Mouse (Mus musculus) adrenal gland, adult (tissue): ENCODE data around the gene Fbf1.
"Not testable (repeated sequence)": the region's sequence is repeated elsewhere in the genome, so short reads cannot be mapped to it uniquely, and the experiment has no call there.

Experiments used
- DNase-seq, 2 experiments: peaks; one replicate each; pipeline ENCODE4 v3.0.0; 2022 to 2023; ENCODE audit warnings: low spot score in 1 of 2; ENCODE audit not compliant: inconsistent age in 2 of 2

Gene Fbf1

DNA sequence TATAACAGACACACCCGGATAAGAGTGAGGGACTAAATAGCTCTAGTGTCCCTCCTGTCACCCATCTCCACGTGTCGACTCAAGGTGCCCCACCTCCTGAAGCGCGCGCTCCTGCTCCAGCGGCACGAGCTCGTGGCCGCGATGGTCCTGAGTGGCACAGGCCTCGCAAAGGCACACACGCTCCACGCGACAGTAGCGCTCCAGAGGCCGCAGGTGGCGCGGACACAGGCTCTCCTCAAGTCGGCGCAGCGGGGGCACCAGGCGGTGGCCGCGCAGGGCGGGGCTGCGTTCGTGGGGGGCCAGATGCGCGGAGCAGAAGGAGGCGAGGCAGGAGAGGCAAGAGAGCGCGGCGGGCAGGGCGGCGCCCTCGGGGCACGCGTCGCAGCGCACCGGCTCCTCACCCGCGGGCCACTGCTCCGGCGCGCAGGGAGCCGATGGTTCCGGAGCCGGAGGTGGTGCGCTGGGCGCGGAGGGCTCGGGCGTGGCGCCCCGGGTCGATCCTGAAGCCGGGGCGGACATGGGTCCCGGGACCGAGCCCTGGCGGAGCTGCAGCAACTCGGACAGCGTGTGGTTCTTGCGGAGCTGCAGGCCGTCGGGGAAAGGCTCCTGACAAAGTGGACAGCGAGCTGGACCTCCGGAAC lies 58.4 kb downstream of the Fbf1 start:
- peak; percentile 41 to 73 for DNase-seq

DNA sequence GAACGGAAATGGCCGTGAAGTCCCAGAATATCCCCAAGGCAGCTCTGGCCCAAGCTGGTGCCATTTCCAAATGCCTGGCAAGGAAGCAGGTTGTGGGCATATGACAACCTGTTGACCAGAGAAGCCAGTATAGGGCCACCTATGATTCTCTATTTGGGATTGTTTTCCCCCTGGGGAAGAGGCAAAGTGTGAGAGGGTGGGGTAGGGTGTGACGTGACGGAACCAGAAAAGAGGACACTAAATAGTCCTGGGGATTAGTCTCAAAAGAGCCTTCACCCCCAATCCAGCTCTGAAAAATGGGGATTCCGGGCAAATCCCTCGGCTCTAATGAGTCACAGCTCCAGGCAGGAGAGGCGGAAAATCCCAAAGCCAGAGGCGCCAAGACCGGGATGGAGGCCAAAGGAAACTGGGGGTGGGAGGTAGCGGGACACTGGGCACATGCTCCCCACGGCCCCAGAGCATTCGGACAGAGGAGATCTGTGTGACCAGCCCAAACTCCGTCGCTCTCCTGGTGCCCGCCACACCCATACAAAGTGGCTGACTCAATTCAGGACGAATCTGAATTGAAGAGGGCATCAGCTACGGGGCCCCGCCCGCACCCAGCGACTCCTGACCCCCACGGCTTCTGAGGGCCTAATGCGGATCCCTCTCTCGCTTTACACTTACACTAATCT lies 59.4 kb downstream of the Fbf1 start:
- DNase-seq, result peak; percentile 65 to 80

DNA sequence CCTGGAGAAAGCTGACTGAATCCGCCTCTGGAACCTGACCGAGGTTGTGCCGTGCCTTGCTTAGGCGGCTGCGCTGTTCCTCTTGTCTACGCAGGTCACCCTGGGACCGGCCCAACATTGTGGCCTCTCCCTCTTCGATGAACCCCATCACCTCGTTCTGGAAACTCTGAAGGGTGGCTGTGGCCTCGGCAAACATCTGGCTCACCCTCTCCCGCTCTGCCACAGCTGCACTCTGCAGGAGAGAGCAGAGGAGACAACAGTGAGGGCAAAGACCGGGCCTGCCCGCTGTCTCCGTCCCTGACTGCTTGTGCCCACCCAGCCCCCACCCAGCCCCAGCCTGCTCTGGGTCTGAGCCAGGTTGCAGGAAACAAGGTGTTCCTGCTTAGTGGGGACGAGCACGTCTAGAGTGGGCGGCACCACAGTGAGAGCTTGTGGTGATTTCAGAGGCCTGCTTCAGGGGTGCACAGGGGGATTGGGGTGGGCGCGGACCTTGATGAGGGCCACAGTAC lies 60.1 kb downstream of the Fbf1 start:
- peak in 1 of 2 experiments; percentile 40 for DNase-seq

DNA sequence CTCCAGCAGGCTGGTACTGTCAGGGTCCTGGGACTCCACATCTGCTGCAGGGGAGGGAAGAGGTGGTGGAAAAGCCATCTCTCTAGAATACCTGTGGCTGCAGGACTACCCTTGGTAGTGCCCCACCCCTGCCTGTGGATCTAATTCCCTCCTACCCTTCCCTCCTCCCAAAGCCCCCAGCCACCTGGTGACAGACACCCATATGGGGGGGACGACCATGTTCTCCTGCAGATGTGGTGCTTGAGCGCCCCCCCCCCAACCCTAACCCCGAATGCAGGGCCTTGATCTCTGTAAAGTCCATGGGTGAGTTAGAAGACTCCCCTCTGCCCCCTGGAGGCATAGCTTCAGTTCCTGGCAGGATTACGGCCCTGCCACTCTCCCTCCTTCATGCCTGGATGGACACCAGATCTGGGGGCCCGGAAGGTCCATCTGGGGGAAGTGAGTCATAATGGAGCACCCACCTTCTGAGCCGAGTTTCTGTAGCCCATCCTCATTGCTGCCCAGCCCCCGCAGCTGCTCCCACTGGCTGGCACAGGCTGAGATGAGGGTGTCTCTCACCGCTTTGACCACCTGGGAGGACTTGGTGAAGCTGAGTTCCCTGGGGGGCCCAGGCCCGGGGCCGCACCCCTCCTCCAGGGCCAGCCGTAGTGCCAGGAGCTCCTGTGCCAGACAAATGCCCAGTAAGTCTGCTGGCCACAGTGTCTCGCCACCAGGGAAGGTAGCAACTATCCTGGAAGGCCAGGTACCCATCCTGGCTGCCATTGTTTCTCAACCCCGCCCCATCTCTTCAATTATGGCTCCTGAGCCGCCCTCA lies 60.8 kb downstream of the Fbf1 start:
- DNase-seq, result peak in 1 of 2 experiments; percentile 40

DNA sequence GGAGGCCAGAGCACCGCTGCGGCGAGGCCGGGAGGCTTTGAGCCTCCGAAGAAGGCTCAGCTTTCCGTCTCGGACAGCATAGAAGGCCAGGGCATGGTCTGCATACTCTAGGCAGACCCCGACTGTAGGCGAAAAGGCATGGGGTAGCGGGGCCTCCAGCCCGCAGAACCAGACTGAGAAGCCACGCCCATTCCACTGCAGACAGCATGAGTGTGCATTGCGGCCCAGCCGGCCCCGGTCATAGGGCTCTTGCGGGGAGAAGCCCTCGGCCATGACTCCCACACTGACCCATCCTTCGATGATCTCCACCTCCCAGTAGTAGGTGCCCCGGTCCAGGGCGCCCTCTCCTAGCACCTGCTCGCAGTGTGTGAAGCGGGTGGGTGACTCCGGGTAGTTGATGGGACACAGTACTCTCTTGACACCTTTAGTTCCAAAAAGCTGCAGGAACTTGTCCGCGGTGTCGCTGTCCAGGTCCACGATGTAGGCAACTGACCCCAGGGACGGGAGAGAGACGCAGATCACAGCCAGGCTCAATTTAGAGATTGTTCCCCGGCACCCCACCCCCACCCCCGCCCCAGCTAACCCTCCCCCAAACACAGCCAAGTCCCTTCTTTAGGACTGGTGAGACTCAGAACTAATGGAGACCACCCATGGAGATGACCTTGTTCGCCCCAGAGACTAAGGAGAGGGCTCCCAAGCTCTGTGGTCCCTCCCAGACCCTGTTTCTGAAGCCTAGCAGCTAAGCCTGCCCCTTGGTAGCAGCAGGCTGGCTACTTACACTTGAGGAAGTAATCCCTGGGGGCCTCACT lies 61.6 kb downstream of the Fbf1 start:
- DNase-seq, result peak in 1 of 2 experiments; percentile 35

DNA sequence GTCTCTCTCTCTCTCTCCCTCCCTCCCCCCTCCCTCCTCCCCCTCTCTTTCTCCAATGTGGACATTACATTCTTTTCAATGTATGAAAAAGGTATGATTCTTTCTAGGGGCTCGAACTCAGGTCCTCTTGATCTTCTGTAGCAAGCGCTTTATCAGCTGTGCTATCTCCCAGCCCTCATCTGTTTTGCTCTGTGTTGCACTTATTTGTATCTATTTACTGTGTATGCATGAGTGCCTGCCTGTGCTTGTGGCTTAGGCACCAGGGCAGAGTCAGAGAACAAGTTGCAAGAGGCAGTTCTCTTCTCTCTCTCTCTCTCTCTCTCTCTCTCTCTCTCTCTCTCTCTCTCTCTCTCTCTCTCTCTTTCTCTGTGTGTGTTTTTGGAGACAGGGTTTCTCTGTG lies 62.9 kb downstream of the Fbf1 start:
- DNase-seq, result no peak

DNA sequence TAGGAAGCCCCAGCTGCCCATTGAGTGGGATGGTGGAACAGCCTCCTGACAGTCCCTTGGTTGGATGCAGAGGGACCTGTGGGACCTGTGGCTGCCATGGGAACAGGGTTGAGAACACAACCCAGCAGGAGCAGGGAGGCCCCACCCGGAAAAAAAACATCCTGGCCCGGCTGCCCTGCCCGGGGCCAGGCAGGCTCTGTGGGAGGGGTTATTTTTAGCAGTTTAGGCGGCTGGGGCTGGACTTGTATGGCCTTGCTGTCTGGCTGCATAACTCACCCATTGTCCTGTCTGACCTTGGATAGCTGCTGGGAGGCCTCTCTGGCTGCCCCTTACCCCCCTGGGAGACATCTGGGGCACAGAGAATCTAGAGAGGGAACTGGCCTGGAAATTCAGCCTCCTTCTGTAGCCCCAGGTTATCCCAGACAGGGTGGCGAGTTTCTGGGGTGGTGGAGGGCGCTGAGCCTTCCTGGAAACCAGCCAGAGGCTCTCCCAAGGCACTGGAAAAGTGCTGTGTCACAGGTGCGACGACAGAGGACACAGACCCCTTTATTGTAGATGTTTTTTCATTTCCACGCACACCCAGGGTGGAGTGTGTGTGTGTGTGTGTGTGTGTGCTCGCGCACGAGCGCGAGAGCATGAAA lies 63.8 kb downstream of the Fbf1 start:
- DNase-seq, result peak; percentile 83 to 91

DNA sequence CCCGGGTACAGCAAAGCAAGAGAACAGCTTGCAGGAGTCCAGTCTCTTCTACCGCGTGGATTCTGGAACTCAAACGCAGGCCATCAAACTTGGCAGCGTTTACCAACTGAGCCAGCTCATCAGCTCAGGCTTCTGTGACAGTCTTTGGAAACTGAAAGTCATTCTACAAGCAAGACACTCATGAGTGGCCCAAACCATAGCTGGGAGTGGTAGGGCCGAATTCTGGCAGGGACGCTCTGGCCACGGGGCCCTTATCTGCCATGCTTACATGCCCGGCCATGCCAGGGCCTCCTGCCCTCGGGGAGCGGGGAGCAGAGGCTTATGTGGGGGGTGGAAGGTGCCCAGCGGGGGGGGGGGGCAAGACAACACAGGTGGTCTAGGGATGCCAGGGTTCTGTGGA lies 64.4 kb downstream of the Fbf1 start:
- peak in 1 of 2 experiments; percentile 76 for DNase-seq

DNA sequence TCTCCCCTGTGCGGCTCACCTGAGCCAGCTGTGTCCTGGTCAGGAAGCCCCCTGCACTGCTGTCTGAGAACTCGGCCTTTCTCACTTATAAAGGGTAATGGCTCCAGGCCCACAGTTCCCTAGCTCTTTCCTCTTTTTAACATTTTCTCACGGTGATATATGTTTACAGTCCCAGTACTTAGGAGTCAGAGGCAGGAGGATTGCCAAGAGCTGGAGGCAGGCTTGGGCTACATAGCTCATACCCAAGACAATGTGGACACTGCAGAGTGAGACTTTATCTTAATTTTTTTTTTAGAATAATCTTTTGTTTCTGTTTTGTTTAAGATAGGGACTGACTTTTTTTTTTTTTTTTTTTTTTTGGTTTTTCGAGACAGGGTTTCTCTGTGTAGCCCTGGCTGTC lies 65.5 kb downstream of the Fbf1 start:
- no peak for DNase-seq

DNA sequence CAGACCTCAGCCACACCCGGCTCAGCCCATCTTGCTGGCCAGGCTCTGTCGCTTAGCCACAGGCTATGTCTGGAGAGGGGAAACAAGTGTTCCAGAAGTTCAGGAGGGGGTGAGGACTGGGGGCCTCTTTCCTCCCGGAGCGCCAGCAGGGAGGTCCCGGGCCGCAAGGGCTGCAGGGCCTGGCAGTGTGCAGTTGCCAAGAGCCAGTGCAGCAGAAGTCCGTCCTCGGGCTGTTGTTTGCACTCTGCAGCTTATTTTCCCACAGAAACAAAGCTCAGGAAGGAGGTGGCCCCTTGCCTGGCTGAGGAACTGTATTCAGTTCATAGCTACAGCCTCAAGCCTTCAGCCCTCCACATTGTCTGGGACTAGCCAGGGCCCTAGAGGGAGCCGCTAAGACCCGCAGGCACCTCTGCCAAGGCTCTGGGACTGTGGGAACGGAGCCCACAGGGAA lies 66.0 kb downstream of the Fbf1 start:
- peak in 1 of 2 experiments; percentile 61 for DNase-seq

DNA sequence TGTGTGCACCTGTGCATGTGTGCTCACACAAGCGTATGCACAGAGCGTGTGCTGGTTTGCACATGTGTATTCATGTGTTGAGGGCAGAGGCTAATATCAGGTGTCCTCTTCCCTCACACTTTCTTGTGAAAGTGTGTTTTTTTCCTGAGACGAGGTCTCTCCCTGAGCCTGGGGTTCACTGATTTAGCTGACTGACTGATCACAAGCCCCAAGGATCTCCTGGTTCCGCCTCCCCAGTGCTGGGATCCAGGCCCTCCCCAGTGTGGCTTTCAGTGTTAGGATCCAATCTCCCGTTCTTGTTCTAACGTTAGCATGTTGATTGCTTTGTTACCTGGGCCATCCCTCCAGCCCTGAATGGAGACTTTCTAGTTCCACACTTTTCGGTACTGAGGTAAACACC lies 67.1 kb downstream of the Fbf1 start:
- DNase-seq, result no peak

DNA sequence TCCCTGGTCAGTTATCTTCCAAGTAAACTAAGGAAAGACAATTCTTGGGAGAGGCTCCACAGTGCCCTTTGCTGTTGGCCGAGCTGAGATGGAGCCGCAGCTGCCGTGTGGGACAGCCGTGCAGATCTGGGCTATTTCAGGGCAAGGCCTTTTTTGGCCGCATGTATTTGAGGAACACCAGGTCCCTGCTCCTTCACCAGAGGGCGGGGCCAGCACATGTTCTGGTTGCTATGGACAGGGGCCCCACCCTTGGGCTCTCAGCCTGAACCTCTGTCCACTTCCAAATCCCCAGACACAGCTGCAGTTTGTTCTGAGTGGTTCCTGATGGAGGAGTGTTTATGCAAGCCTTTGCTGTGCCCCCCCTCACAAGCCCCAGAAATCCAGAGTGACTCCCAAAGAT lies 67.6 kb downstream of the Fbf1 start:
- DNase-seq, result peak in 1 of 2 experiments; percentile 60

DNA sequence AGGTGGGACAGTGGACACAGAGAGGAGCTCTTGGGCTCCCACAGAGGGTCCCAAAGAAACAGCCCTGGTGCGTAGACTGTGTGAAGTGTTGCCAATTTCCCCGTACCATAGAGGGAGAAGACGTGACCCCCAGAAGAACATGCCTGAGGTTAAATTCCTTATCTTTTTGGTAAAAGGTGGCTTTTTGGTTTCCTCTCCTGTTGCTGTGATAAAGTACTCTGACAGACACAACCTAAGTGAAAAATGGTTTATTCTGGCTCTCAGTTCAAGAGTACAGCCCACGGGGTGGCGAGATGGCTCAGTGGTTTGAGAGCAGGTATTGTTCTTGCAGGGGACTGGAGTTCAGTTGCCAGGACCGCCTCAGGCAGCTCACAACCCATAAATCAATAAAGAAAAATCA lies 68.5 kb downstream of the Fbf1 start:
- peak in 1 of 2 experiments; percentile 34 for DNase-seq

DNA sequence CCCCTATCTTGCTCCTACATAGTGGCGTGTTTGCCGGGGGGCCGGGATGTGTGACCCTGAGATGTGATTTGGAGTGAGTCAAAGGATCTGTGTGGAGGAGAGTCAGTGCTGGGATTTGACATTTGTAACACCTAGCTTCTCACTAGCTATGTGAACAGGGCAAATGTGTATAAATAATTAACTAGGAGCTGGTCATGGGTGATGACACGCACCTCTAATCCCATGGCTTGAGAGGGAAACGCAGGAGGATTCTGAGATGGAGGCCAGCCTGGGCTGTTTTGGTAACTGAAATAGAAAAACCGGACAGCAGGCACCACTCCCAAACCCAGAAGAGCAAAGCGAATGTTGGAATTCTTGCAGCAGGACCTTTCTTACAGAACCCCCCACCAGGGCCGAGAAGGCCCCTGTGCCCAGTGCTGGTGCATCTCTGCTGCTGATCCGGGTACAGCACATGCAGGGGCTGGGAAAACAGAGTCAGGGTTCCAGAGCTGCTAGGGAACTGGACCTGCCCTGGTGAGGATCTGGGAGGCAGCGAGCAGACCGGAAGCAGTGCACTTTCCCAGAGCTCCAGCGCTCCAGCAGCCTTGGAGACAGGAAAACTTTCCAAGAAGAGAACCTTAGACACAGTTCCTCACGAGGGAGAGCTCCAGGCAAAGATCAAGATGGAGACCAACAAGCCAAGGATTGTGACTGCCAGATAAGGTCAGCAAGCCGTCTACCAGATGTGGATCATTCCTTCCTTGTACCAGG lies 69.1 kb downstream of the Fbf1 start:
- peak in 1 of 2 experiments; percentile 48 for DNase-seq

DNA sequence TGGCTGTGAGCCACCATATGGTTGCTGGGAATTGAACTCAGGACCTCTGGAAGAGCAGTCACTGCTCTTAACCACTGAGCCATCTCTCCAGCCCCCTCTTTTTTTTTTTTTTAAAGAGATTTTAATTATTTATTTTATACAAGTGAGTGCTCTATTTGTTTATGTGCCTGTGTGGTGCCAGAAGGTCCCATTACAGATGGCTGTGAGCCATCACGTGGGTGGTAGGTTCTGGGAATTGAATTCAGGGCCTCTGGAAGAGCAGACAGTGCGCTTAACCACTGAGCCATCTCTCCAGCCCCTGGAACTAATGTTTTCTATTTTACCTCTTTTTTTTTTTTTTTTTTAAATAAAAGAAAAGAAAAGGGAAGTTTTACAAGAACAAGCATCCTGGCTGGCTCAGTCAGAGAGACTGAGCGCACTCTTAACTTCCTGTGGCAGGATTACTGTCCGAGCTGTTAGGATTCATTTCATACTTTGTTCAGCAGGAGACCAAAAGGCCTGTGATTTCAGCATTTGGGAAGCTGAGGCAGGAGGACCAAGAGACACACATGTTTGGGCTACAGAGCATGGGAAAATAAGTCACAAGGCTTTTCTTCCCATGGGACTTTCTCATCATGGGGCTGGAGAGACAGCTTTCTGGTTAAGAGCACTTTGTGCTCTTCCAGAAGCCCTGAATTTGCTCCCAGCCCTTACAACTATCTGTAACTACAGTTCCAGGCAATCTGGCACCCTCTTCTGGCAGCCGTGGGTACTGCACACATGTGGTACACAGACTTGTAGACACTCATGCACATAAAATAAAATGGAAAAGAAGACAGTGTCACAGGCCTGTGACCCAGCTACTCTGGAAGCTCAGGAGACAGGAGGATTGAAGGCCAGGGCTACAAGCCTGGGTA lies 71.5 kb downstream of the Fbf1 start:
- DNase-seq, result peak in 1 of 2 experiments; percentile 45

DNA sequence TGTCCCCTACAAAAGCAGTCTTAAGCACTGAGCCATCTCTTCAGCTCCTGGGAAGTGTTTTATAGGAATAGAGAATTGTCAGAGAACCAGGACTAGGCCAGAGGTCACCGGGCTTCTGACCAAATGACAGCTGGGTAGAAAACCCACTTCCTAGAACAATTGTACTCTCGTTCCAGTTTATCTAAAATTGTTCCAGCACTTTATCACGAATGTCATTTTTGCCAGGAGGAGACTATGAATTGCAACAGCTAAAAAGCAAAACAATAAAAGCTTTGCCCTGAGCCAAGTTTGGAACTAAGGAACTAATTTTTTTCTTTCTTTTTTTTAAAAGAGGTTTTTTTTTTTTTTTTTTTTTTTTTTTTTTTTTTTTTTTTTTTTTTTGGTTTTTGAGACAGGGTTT lies 72.4 kb downstream of the Fbf1 start:
- peak; percentile 73 to 91 for DNase-seq

DNA sequence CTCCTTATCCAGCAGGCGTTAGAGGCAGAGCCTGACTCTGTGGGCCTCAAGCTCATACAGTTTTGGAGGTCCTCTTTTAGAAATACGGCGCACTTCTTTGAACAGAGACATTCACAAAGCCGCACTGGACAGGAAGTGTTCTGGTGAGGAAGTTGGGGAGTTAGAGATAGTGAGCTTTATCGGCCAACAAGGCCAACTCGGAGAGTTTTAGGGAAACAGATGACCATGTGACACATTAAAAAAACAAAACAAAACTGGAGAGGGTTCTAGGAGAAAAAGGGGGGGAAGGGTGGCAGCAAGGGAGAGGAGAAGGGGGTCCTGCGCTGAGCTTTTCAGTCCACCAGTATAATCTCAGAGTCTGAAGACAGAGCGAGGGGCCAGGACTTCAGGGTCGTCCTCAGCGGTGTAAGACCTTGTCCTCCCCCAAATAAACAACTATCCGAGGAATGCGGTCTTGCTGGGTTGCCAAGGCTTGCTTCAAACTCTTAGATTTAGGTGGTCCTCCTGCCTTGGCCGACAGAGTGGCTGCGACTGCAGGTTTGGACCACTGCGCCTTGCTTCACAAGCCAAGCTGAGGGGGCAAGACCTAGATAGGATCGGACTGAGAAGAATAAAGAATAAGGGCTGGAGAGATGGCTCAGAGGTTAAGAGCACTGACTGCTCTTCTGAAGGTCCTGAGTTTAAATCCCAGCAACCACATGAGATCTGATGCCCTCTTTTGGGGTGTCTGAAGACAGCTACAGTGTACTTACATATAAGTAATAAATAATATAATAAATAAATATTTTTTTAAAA lies 74.0 kb downstream of the Fbf1 start:
- peak in 1 of 2 experiments; percentile 82 for DNase-seq

DNA sequence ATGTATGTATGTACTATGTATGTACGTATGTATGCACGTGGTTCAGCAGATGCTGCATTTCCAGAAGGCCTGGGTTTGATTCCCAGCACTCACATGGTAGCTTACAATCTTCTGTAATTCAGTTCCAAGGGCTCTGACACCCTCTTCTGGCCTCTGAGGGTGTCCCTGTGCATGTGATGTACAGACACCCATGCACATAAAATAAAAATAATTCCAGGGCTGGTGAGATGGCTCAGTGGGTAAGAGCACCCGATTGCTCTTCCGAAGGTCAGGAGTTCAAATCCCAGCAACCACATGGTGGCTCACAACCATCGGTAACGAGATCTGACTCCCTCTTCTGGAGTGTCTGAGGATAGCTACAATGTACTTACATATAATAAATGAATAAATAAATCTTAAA lies 75.0 kb downstream of the Fbf1 start:
- DNase-seq, result not testable (repeated sequence)
